Mouse (Mus musculus): ENCODE results near the gene Diaph3.
A peak's percentile ranks its signal among the peaks of the same experiment; 100 is the strongest.

Gene Diaph3

DNA sequence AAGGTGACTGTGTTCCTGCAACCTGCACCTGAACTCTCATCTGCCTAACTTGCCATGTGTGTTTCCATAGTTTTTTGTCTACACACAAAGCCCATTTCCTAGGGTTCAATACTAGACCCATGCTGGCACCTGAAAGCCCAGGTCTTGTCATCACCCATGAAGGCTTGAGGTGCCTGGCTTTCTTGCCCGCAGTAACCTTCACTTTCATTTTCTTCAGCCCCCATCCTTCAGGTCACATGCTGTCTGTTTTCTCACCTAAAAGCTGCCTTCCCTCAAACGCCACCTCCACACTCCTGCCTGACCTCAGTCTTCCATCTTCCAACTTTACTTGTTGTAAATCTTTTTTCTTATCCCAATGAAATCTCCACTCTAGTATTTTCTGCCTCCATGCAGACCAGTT lies 61.3 kb downstream of the Diaph3 start:
- DNase-seq = no peak

DNA sequence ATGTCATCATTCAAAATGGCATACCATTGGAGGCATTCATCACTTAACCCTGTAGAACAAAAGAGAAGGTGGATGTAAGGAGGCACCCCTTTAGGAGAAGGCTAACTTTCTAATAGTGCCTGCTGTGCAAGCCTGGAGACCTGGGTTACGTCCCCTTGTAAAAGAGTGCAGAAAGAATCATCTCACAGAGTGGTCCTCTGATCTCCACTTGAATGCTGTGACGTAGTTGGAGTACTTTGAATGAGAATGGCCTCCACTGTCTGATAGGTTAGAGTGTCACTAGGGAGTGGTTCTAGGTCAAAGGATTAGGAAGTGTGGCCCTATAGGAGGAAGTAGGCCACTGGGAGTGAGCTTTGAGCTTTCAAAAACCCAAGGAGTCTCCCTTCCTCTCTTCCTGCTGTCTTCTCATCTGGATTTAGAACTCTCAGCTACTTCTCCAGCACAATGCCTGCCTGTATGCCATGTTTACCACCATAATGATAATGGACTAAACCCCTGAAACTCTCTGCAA lies 66.0 kb downstream of the Diaph3 start:
- DNase-seq = no peak

DNA sequence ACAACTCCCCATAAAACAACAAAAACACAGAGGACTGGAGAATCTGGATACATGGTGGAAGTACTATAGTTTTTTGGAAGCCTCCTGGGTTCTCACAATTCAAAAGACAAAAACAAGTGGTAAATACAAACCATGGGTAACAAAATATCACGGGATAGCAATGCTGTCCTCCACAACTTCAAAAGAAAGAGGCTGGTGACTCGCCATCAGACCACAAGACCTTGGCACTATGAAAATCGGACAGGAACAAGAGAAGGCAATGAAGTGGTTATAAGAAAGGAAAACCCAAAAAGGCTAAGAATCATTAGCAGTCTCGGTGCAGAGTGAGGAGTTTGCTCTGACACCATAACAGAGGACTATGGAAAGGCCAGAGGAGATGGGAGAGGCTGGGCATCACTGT lies 76.8 kb downstream of the Diaph3 start:
- DNase-seq = no peak

DNA sequence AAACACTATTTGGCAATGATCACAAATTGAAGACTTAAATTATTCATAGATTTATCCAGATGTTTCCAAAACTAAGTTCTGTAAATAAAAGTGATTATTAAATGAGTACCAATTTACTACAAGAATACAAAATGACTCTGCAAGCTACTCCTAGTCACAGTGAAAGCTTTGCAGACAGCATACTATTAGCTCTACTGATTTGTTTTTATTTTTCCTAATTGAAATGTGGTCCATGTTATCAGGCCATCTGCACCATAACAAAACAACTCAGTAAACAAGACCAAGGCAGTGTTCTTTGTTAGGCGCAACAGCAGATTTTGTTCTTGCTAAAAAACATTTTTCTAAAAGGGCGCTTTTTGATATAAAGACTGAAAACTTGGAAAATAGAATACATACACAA lies 84.9 kb downstream of the Diaph3 start:
- no peak for DNase-seq

DNA sequence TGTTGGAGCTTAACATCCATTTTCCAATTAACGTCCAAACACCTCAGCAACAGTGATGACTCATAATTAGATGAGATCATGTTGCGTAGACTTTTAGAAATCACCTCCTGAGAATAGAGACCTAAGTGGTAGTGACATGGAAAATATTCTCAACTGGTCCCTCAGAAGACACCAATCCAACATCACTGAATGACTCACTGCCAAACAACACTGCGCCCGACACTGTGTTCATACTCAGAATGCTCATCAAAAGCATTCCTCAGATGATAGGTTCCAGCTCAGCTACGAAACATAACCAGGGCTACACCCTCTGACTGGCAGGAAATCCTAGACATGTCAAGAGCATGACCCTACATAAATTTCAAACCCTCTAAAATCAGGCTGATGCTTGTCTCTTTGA lies 89.8 kb downstream of the Diaph3 start:
- no peak for DNase-seq

DNA sequence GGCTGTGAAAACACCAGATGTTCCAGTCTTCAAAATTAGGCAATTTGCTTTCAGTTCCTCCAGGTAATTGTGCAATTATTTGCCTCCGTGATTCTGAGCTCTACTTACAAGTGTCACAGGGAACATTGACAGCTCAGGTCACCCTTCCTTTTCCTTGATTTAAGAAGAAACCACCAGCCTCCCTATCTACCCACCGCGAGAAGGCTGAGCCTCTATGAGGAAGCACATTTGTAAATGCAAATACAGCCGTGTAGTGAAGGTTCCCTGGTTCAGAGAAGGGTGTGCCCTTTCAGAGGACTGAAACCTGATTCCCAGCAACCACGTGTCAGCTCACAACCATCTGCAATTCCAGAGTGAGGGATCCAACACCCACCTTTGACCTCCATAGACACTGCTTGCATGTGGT lies 96.6 kb downstream of the Diaph3 start:
- DNase-seq = no peak

DNA sequence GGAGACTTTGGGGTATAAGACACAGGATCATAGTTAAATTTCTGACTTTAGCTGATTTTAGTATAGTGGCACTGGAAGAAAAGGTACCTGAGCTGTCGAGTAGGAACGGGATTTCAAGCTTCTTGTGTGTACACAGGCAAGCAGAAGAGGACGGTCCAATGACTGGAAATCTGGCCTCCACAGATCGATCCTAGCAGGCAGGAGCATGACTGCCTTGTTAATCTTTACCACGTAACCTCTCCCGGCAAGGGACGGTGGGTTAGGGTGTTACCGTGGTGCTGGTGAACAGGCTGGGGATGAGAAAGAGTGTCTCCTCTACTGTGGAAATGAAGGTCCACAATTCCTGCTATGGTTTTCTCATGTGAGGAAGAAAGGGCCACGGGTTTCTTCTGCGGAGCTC lies 120.8 kb downstream of the Diaph3 start:
- DNase-seq = no peak

DNA sequence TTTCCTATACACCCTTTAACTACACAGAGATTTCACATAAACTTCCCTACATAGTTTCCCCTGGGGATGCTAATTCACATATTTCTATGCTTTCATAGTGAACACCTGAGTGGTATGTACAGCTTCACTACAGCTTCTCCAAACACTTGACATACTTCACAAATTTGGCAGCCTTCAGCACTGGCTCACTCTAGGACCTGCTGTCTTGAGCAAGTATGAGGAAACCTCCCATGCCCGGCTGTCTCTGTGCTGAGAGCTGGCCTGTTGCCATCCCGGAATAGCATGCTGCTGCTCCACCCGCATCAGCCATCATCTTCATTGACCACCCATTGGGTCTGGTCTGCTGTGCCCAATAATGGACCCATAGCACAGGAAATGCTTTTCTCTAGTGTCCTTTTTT lies 121.3 kb downstream of the Diaph3 start:
- DNase-seq = peak; percentile 4 to 30

DNA sequence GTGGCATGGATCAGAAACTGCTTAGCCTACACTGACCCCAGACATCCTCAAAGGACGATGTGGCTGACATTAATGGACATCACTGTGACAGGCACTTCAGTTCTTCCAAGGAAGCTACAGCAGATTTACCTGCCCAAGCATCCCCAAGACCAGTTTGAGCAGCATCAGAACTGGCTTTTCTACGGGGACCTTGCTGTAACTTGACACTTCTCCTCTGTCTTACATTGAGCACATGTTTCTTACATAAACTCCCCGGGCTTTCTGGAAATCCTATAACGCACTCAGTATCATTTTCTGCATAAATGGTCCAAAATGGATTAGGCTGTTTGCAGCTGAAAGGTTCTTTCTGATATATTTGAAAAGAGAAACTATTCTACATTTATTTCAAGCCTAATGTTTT lies 143.7 kb downstream of the Diaph3 start:
- no peak for DNase-seq

DNA sequence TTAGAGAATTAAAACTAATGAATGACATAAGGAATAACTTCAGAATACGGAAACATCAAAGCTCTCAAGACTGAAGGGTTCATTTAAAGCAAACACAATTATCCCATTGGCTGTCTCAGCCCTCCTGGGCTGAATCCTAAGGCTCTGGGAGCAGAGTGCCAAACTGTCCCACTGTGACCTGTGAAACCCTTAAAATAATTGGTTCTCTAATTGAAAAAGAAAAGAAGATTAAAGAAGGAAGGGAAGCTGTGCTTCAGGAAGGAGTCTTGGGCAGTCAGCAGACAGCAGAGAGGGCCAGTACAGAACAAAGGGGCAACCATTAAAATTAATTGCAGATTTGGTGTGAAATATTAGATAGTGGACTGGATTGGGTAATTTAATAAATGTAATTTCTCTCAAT lies 189.9 kb downstream of the Diaph3 start:
- DNase-seq = no peak

DNA sequence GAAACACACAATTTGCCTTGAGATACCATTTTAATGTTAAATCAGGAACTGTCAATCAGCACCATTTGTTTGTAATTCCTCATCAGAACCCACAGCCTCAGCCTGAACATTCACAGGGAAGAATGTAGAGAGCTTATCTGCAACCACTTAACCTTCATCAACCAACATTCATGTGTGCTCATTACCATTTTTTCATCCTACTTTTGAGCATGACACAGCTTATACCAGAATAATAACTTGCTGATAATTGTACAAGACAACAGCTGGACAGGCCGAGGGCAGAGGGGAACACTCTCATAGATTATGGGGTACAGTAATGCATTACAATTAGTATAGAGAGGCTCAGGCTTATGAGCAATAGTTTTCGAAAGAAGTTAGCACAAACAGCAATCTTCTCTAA lies 203.1 kb downstream of the Diaph3 start:
- no peak for DNase-seq

DNA sequence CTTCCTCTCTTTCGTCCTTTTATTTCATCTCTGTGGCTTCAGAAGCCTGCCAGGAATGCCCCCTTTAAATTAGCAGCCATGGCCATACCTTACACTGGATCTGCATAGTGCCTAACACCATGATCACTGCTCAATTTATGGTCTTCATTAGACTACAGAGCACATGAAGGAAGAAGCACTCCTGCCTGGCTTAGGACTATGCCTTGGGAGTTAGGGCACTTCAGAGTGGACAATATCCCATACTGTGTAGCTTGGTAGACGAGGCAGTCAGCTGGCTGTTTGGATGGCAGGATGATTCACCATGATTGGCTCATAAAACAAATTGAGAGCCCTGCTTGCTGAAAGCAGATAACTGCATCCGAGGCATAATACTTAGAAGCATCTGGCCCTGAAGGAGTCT lies 204.6 kb downstream of the Diaph3 start:
- DNase-seq = no peak

DNA sequence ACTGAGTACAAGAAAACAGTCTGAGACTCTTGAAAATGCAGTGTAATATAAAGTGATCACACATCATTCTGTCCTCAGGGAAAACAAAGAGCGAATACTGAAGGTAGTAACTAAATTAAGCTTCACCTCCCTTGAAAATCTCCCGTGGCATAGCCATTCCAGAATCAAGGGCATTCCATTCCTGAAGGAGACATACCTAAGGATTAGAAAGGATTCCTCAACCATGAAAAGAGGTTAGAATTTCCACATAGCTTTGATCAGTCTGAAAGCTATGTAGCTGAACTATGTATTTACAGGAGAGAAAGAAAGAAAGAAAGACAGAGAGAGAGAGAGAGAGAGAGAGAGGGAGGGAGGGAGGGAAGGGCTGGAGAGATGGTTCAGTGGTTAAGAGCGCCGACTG lies 210.3 kb downstream of the Diaph3 start:
- DNase-seq = no peak

DNA sequence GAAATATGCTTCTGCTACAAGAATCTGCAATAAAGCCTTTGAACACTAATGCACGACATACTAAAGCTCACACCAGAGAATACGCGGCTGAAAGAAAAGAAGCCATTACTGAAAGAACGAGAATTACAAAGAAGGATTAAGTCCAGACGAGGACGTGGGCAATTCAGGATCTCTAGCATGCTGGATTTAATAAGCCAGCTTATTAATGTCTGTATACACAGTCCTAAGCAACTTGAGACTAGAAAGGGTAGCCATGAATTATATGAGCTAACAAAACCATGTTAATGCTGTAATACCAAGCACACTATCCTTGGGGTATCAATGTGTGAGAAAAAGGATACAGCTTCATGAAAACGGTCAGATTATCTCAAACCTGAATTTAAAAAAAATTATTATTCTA lies 214.2 kb downstream of the Diaph3 start:
- no peak for DNase-seq

DNA sequence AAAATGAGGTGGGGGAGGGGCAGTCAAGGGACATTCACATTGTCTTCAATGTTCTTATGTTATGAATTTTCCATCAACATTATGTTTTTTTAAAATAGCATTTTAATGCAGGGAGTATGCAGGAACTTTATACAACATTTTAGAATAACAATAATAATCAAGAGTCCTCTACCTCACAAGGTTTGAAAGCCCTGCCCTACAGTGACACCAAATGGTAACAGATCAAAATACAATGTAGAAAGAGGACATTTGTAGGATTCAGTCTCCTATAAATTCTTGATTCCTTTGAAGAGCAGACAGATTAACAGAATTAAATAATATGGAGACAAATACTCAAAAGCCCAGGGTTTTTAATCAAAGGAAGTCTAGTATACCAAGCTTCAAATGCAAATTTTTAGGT lies 242.1 kb downstream of the Diaph3 start:
- no peak for DNase-seq

DNA sequence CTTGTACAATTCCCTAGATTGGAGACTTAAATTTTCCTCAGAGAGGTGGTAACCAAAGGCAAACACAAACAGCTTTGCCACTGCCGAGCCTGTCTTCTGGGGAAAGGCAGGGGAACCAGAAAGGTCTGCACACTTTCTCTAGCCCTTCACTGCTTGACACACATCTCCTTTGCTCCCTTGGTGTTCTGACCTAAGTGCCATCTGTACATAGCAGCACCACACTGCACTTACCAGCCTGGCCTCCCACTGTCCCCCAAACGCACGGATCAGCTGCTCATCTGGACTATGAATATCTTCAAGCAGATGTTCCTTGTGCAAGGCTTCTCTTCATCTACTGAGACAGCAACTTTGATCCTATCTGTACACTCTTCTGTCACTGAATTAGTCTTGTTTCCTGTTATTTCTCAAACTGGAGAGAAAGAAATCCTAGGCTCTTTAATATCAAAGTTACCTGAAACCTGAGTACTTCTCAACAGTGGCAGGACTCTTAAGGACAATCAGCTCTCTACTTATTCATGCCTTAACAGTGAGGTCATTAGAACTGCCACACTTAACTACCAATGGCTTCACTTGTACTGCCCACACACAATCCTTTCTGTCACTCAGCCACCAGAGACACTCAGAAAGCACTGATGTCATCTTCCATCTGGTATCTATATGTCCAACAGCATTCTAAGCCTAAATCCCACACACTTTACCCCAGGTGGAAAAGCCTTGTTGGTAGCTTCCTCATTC lies 251.8 kb downstream of the Diaph3 start:
- DNase-seq = no peak

DNA sequence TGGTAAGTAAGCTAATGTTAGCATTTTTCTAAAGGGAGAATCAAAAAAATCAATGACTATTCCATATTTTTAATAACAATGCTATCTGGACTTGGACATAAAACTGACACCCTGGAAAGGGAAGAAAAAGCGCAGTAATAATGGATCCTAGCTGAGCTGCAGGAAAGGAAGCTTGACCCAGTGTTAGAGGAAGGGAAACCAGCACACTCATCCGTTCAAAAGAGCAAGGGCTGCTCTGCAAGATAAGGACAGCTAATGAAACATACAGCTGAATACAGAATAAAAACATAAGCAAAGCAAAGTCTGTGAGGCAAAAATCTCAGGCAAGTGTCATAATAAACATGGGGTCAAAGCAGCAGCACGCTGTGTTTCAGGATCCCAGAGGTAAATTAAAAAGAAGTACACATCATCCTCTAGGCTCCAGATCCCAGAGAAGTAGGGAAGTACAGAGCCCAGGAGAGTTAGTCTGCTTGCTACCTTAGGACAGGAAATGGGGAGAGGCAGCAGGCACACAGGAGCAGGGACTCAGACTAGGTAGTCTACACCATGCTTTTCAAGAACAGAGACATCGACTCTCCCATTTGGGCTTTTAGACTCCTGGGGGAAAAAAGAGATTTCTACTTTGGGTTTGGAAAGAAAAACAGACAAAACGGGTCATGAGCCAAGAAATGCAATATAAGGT lies 255.5 kb downstream of the Diaph3 start:
- no peak for DNase-seq

DNA sequence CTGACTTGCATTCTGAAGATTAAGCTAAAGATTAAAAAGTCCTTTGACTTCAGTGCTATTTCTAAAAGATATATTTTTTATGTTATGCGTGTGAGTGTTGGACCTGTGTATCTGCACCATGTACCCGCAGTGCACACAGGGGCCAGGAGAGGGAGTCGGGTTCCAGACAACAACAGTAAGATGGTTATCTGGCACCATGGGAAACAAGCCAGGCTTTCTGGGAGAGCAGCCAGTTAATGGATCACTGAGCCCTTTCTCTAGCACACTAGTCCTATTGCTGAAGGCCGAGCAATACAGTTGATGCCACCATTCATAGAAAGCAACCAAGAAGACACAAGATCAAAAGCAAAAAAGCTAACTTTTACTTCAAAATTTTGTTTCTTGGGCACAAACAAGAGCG lies 271.5 kb downstream of the Diaph3 start:
- peak; percentile 80 to 82 for DNase-seq

DNA sequence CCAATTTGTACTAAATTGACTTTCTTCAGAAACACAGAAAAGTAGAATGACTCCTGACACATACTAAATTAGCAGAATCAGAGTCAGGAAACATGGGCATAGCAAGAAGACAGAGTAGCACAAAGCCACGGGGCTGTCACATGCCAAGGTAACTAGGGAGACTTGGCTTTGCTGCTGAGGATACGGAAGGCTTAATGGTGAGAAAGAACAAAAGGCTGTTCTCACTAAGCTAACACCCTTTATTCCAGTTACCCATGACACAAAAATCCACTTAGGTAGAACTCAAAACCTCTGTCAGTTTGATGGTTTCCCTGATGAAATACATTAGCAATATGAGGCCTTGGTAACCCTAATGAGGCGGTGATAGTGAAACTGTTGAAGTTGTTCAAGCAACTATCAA lies 273.9 kb downstream of the Diaph3 start:
- no peak for DNase-seq

DNA sequence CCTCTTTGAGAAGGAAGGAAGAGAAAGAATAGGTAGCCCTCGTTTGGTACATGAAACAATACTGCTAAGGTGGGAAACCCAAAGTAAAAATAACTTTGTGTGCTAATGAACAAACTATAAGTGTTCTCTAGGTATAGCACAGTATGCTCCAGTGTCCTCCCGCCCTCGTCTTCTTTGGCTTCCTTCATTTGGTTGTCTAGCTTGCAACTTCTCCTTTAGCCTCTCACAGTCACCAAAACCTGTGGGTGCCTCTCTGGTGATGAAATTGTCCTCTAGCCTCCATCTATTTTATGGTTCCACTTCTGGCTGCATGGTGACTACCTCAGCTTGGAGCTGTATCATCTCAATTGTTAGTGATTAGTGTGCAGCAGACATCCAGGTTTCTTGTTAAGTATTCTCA lies 277.0 kb downstream of the Diaph3 start:
- DNase-seq = no peak

DNA sequence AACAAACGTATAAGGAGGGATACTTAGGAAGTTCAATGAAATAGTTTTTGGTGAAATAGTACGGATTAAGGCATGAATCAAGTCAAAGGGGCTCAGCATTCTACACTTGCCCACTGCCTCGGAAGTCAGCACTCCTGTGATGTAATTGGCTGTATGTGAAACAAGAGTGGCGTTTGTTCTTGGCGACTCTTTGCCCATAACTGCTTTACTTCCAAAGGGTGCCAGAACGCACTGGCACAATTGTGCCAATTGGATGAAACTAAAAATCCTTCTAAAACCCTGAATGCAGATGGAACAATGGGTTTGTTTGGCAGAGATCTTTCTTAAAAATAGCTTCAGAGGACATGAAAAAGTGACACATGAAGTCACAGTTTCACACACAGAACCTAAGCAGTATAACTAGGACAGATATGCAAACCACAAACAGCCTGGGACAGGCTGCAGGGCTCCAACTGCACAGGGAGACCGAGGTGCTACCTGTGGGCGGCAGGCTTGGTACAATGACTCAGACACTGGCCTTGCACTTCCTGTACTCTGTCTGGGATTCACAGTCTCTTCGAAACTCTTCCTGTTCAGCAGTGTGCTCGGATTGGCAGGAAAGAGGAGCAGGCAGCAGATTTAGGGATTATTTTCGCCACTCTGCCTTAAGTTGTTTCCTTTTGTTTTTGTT lies 279.6 kb downstream of the Diaph3 start:
- no peak for DNase-seq

DNA sequence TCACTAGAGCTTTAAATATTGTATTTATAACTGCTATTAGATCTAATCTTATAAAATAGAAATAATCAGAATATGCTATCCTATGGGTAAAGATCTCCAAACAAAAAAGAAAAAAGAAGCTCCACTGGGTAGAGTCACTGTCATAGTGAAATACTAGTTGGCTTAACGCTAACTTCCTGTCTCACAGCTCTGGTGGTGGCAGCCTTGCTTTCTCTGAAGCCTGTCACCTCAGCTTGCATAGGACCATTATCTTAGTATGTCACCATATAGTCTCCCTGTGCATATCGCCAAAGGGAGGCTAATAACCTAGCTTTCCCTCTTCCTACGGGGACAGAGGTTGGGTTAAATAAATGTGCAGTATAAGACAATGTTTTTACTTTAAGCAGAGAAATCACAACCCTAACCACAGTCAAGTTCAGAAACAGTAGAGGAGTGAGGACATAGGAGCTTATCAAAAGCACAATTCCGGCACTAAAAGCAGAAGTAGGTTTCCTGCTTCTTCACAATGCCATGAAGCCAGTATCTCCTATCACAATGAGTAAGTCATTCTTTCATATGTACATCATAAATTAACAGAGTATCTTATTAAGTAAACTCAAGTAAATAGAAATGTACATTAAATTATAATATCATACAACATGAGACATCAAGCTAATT lies 293.8 kb downstream of the Diaph3 start:
- DNase-seq = no peak

DNA sequence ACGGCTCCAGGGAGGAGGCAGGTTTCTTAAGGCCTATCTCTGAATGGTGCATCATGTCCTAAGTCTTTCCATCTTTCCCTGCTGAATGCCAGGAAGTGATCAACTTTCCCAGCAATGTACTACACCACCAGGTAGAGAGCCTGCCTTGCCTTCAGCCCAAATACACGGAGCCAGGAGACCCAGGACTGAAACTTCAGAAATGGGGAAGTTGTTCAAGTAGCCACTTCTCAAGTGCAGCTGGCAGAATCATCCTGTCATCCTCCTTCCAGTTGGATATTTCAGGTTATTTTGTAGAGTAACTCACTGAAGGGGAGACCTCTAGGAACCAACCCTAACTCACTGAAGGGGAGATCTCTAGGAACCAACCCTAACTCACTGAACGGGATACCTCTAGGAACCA lies 297.0 kb downstream of the Diaph3 start:
- DNase-seq = no peak

DNA sequence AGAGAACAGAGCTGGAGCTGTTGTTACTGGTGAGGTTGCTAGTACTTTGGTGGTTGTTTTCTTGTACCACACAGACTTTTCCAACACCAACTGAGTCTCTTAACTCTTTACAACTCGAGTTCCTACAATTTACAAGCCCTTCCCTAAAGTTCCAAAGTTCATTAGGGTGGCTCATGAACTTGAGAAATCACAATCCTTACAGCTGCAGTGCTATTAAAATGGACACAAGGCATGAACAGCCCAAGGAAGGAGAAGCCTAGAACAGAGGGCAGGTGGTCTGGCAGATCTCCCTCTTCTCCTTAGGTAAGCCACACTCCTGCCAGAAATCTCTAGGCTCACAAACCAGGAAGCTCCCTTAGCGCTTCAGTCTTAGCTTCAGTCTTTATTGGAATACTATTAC lies 303.4 kb downstream of the Diaph3 start:
- no peak for DNase-seq
